Mouse (Mus musculus) retina, postnatal 1 day (tissue): ENCODE data around the gene Lrrfip1.

Experiments
- DNase-seq: peaks from one replicate; pipeline ENCODE4 v3.0.0-alpha.2; 2012

The Lrrfip1 gene

DNA sequence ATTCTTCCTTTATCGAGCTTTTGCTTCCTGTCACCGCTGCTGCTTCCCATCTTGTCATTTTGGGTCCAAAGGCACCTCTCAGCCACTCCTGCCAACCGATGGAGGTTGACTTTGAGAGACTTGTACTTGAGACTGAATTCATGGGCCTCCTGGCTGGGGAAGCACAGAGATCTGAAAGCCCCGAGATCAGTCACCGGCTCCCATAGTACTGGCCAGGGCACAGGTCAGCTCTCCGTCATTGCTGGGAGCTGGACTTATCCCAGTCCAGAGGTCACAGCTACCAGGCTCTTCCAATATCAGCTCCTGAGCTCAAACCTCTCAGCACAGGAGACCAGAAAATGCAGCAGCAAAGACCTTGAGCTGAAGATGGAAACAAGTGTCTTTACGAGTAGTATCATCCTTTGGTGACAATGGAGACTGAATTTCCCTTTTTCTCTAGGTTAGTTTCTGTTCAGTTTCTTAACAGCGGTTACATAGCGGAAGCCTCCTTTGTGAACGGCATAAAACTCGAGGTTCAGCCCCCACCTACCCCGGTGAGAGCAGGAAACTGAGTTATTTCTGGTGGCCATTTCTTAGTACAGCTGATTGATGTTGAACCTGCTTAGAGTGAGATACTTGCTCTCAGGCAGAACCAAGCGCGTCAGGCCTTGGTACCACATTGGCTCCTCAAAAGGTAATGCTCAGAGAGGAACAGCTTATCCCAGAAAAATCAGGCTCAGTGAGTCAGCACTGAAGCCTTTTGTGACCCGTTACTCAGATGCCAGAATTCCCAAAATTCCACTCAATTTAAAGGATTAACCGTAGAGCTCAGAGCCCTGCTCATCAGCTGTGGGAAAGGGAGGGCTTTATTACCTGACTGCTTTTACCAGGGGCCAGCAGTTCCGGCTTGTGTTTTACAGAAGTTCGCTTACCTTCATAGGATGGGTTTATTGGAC, 59.0 kb downstream of the Lrrfip1 start:
- DNase-seq: no peak

DNA sequence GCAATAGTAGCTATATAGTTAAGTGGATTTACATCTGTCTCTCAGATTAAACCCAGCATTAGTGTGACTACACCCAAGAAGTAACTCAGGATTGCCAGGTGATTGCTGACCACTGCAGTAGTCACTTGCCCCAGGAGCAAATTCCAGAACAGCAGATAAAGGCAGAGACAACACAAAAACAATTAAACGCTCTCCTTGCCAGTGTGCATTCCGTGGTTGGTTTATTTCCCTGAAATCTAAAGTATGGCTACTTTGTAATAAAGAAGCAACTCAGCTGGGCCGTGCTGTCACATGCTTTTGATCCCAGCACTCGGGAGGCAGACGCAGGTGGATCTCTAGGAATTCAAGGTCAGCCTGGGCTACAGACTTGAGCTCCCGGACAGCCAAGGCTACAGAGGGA, 59.7 kb downstream of the Lrrfip1 start:
- DNase-seq: no peak

DNA sequence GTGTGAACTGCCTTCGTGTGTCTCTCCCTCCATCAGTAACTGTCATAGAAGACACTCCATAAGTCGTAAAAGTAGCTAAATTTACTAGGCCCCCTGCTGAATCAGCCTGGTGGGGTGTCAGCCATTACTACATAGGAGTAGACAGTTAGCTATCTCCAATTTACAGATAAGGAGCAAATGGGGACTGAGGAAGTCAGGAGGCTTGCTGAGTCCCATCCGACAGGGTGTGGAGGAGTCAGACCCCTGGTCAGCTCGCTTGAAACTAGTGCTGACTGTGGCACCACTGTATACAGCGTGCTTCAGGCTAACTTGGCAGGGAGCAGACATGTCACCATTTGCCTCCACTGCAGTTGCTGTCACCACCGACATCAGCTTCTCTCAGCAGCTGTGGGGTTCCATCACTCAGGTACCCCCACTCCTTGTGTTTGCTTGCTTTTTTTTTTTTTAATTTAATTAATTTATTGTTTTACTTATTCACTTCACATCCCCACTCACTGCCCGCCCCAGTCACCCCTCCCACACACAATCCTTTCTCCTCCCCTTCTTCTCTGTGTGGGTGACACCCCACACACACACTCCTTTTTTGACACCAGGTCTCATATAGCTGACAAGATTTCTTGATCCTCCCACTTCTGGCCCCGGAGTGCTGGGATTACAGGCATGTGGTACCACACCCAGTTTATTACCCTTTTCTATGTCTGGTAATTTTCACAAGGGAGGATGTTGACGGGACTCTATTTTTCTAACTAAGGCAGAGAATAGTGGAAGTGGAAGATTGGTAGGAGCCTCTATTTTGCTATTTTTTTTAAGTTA, 61.5 kb downstream of the Lrrfip1 start:
- no peak for DNase-seq

- DNase-seq: no peak
These were observed 62.6 kb downstream of the Lrrfip1 start for GRCm38 (mm10) chr1:91061105-91061504.

- DNase-seq: no peak
These were observed 63.8 kb downstream of the Lrrfip1 start for GRCm38 (mm10) chr1:91062363-91062762.

DNA sequence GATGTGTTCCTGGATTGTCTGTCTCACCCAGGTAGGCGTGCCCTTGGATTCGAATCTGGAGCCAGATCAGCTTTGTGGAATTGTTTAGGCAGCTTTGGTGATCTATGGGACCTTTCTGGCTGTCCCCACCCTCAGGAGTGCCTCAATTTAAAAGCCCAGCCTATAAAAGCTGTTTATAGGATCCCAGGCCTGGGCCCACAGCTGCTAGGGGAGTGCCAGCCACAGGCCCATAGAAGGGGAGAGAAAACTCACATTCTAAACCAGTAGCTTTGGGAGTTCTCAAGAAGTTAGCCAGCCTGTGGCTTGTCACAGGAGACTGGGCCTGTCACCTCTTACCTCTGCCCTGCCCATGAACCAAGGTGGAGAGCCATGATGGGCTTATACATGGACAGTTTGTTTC, 65.5 kb downstream of the Lrrfip1 start:
- DNase-seq: no peak

DNA sequence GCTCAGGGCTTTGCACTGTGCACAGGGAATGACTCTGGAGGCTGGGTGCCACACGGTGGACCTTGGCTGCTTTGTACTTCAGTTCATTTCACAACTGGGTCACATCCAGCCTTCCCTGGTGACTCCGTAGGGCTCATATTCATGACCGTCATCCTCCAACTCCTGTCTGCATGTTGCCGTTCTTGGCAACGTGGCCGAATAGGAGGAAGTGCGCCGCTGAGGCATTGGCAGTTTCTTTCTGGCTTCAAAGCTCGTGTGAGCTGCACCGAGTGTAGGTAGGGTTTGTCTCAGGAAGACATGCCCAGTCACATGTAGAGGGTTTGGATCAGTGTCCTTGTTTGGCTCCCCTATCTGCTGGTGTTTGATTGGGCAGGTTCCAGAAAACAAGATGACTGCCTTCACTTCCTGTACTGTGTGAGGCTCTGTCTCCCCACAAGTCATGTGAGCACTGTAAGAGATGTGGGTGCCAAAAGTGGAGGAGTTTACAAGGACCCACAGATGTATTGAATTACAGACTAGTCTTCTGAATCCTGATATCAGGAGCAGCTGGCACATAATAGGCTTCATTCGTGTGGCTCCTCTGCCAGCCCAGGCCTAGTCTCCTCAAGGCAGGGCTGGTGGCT, 66.5 kb downstream of the Lrrfip1 start:
- DNase-seq: no peak

GRCm38 (mm10) chr1:91066061-91066460, 67.5 kb downstream of the Lrrfip1 start:
- DNase-seq: no peak

GRCm38 (mm10) chr1:91066599-91066998, 68.1 kb downstream of the Lrrfip1 start:
- no peak for DNase-seq

DNA sequence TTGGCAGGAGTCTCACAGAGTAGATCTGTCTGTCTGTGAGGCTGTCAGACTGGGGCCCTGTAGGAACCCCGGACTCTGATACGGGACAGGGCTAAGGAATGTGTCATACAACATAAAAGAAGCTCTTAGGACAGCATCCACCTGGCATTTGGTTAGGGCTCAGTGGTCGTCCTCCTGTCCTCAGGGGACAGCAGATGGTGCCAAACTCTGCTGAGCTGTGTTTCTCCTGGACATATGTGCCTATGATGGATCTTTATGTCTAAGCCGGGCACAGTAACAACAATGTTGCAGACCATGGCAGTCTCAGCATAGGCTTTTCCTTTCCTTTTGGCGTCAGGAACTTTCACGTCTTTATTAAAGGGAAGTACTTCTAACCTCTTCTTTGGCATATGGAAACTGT, 69.2 kb downstream of the Lrrfip1 start:
- DNase-seq: no peak

DNA sequence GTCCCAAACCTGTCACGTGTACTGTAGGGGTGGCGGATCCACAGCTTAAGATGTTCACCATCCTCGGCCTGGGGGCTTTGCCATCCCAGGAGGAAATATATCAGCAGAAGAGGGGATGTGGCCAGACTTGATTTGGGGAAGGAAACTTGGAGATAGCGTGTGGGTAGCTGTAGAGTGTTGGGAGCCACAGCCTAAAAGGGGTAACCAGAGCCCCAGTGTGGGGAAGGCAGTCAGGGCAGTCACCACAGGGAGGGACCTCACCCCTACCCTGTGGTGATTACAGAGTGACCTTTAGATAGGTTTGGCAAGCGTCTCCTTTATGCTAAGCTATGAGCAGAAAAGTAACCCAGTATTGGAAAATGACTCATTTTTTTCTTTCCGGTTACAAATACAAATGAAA, 71.0 kb downstream of the Lrrfip1 start:
- no peak for DNase-seq

DNA sequence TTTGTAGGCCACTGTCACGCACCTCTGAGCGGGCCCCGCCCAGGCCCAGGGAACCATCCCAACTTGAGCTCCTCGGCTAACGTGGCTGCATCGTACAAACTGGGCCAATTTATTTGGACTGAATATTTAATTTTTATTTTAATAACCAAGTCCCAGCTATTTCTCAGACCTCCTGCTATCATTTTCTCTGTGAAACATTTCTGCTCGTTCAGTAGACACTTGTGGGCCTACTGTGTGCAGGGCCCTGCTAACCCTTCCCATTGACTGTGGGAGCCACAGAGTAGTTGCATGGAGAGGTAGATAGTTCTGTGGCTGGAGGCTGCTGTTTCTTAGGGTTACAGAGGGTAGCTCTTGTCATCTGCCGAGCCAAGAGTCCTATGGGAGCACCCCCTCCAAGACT, 72.0 kb downstream of the Lrrfip1 start:
- DNase-seq: no peak

- peak; percentile 29 for DNase-seq
These were observed 73.2 kb downstream of the Lrrfip1 start for GRCm38 (mm10) chr1:91071671-91072290.

GRCm38 (mm10) chr1:91076946-91077345, 78.4 kb downstream of the Lrrfip1 start:
- DNase-seq: no peak

GRCm38 (mm10) chr1:91077456-91077855, 78.9 kb downstream of the Lrrfip1 start:
- DNase-seq: no peak

DNA sequence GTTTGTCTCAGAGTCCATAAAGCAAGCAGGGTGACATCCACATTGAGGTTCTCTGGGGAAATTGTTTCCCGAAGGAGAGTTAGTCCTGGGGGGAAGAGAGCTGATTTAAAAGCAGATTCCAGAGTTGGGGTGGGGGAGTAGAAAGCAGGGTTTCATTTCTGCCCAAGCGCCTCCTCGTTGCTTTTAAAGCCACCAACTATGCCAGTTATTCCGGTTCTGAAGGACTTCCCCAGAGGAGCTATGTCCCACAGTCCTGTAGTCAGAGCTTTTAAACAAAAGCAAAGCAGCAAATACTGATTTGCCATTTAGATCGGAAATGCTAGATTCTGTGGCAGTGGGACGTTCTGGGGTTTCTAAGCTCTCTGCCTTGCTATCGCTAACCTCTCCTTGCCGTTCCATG, 79.4 kb downstream of the Lrrfip1 start:
- no peak for DNase-seq

DNA sequence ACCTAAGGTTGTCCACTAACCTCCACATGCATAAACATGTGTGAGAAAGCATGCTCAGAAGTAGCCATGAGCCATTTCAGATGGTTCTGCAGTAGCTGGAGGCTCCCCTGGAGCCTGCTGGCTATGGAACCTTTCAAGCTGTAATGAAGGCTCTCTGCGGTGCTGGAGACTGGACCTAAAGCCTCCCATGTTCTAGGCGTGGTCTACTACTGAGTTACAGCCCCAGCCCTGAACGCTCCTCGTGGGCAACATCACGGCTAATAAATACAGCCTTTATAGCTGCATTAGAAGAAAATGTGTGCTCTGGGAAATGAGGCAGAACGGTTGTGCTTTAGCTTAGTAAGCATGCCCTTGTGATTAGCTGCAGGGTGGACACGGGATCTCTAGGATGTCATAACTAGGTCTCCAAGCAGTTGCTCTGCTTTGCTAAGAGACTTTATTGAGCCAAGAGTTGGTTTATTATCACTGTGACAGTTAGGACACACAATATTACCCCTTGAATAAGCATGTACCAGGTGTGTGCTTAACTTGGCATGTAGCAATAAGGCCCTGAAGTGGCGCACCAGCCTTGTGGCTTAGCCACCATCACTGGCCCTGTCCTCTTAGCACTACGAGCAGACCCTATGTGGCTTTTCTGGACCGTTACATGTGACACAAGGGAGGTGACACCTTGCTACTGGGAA, 81.3 kb downstream of the Lrrfip1 start:
- no peak for DNase-seq

DNA sequence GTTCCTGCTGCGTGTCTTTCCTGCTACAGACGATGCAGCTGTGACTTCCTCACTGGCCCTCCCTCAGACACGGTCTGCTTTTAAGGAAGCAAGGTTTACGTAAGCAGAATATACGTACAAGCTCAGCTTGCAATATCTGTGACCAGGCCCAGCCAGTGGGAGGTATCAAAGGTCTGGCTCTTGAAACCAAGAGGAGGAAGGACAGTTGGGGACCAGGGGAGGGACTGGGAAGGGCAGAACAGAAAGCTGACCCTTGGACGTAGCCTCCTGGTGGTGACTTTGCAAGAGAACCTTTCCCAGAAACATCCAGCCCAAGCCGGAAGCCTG, 81.8 kb downstream of the Lrrfip1 start:
- DNase-seq: no peak

- no peak for DNase-seq
These were observed 85.8 kb downstream of the Lrrfip1 start for GRCm38 (mm10) chr1:91084374-91084773.

DNA sequence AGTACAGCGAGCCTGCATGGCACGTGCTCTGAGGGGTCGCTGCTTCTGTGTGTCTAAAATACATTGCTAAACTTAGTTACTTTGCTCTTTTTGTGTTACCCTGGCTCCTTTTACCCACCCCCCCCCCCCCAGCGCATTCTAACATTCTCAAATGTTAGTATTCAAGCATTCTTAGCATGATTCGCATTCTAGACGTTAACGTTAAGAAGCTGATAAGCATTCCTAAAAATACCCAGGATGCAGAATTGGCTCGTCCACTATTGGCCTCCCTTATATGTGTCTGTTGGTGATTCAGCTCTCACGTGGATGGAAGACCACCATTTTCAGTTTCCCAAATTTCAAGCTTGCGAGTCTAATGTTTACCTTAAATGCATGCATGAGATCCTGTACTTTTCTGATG, 86.5 kb downstream of the Lrrfip1 start:
- no peak for DNase-seq

- no peak for DNase-seq
These were observed 87.1 kb downstream of the Lrrfip1 start for GRCm38 (mm10) chr1:91085686-91086085.

- DNase-seq: no peak
These were observed 87.8 kb downstream of the Lrrfip1 start for GRCm38 (mm10) chr1:91086325-91086724.

DNA sequence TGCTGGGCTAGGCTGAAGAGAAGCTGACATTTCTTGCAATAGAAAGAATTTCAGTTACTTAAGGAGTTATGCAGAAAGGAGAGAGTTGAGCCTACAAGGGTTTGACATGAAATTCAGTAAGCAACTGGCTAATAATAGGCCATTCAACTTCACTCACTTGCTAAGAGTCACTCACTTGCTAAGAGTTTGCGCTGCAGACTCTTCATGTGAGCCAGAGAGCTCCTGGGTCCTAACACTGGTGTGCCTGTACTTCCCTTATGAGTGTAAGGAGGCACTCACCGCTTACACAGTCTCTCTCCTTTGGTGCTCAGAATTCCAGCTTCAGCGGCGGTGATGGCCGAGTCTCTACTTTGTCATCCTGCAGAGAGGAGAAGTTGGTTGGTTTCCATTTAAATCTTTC, 88.2 kb downstream of the Lrrfip1 start:
- DNase-seq: no peak
